Mouse (Mus musculus) thymus, postnatal 0 days (tissue): ENCODE data around the gene Apex1. TPM values are rescaled to one million over a fixed set of nuclear protein-coding genes. Genes with fewer than 3 reads are reported as not detected.
"Not testable (repeated sequence)": the region's sequence is repeated elsewhere in the genome, so short reads cannot be mapped to it uniquely, and the experiment has no call there.

Experiments used
- DNase-seq: peaks from one replicate; pipeline ENCODE4 v3.0.0-alpha.2; 2015; ENCODE audit warnings: low spot score
- polyA plus RNA-seq: library from polyadenylated mRNA; unstranded; fragments of >200 nt; fragmentation: Nextera tagmentation; extraction: Ambion mirVana; gene quantifications from 2 replicates; pipeline ENCODE4 v1.2.1, GENCODE M21; 2015

Apex1 gene
- polyA plus RNA-seq, result 165 and 184 TPM in 2 replicates

DNA sequence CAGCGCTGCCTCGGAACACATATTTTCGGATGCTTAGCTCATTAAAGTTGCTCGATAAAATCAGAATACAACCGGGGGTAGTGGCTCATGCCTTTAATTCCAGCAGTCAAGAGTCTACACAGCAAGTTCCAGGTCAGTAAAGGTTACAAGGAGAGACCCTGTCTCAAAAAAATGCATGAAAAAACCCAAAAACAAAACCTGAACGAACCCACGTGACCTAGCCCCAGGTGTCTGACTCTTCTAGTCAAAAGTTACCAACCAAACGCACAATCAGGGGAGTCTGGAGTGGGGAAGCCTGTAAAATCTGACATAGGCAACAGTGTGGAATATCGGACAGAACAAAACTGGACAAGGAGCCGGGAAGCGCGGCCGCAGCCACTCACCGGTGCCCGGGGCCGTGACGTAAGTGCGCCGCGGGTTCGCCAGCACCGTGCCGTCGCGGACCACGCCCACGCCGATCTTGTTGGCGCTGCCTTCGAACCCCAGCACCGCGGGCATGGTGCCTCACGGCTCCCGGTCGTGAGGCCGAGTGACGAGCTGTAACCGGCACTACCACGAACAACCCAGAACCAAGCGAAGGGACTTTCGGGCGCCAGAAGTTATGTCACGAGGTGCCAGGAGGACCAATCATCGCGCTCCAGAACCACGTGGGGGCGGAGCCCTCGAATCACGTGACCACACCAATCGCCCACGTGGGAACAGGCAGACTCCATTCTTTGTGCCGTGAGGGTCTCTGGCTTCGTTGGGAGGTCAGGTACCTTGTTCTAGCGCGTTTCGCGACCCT, at the start of gene Apex1, which contains the start of gene Osgep:
Gene Apex1, plus strand, starts transcription at position 688 of the 784 bp plus-strand sequence.
Gene Osgep, minus strand, starts transcription at position 613 of the 784 bp plus-strand sequence.
- DNase-seq, result peak; percentile 97

DNA sequence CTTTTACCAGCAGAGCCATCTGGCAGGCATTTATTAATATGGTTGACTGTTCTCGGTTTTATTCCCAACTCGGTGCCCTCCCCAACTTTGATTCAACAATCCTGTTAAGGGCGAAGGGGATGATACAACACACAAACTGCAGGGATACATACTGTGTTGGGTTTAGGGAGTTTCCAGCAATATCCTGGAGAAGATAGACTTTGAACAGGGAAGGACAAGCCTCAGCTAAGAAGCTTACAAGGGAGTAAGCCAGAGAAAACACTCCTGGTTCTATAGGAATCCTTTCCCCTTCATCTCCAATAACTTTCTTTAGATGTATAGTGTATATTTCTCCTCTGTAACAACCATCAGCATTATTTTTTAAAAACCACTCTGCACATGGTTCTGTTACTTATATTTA, 49.6 kb upstream of the Apex1 start:
- DNase-seq, result no peak

DNA sequence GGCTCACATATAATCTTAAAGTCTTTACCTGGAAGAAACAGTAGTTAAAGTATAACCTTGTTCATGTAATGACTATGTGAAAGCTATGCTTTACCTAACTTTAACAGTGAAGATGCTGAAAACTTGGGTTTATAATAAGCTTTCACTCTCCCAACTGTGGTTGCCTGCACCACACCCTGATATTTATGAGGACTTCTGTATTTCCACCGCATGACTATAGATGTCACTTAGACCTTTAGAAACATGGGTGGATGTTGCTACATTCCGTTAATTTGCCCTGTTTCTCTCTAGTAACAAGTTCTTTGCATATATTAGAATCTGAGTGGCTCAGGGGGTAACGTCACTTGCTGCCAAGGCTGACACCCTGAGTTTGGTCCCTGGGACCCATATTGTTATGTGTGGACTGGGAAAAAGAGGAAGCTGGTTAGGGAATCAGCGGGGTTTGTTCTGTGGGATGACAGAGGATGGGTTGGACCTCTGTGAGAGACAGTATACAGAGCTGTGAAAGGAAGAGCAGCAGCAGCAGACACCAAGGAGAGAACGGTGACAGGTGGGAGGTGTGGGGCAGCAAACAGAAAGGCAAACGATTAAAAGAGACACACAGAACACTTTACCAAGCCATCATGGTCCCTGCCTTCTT, 49.1 kb upstream of the Apex1 start:
- DNase-seq, result no peak

DNA sequence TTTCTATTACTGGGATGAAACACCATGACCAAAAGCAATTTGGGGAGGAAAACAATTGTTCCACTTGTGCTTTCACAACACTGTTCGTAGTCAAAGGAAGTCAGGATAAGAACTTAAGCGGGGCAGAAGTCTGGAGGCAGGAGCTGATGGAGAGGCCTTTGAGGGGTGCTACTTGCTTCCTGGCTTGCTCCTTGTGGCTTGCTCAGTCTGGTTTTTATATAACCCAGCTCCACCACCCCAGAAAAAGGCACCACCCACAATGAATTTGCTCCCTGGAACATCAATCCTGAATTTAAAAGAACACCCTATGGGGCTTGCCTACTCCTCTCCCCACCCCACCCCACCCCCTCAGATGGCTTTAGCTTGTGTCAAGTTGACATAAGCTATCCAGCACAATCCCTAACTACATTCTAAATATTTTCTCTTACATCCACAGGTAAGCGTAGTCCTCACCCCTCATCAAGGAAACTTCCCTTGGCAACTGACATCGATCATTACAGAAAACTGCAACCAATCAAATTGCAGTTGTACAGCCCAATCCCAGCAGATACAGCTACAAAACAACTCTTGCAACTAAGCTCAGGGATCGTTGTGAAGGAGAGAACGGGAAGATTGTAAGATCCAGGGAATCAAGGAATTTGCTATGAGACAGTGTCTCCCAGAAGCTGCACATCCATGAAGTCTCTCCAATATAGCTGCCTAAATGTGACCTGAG, 48.4 kb upstream of the Apex1 start:
- DNase-seq, result no peak

DNA sequence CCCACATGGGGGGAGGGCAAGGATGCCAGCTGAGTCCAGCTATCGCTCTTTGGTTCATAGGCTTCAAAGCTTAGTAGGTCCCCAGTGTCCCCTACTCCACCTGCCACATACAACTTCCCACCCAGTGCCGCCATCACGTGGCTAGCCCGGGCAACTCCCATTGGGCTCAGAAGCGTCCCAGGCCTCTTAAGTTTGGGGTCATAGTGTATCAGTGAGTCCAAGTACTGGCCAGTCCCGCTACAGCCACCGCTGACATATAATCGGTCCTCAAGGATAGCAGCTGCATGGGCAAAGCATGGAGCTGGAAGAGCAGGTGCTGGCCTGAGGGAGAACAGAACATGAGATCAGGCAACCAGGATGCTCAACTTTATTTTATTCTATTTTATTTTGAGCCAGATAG, 33.1 kb upstream of the Apex1 start:
- no peak for DNase-seq

DNA sequence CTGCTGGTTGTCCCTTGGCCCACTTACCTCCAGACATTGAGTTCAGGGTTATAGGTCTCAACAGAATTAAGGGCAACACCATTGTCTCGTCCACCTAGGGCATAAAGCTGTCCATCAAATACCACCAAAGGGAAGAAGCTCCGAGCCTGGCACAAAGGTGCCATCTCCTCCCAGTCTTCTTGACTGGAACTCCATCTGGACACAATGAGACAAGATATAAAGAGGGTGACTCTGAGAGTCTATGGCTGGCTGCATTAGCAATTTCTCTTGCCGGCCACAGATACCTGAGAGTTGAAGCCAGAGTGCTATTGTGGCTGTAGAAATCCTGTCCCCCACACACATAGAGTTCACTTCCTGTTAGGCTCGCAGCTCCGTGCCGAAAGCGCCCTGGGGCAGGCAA, 32.7 kb upstream of the Apex1 start:
- no peak for DNase-seq

DNA sequence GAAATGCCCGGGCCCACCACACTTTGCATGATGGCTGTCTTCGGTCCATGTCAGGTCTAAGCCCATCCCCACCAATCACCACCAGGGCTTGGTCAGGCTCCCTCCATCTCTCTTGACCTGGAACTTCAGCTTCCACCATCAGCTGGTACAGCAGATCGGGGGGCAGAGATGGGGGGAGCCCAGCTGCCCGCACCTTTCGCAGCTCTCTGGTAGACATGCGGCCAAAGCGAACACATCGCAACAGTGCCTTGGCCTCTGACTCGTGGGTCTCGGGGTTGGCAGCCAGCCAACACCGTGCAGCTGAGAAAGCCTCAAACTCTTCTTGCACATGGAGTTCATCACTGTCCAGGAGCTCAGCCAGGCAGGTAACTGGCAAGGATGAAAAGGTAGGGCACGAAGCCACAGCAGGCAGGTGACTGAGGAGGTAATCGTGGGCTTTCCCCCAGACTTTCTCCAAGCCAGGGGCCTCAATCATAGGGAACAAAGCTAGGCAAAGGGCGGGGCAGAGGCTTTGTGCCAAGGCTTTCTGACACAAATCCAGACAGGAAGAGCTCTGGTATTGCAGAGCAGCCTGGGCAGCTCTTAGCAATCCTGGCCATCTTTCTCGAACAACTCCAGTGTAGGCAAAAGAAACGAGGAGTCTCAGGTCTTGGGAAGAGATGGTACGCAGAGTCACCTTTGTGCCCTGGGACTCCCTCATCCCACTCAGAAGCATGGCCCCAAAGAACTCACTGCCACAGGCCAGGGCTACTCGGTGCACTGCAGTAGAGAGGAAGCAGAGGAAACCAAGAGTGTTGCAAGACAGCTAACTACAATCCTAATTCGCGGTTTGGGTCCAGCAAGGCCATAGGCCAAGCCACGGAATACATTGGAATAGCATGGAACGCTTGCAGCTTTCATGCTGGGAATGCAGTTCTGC, 32.0 kb upstream of the Apex1 start:
- no peak for DNase-seq

DNA sequence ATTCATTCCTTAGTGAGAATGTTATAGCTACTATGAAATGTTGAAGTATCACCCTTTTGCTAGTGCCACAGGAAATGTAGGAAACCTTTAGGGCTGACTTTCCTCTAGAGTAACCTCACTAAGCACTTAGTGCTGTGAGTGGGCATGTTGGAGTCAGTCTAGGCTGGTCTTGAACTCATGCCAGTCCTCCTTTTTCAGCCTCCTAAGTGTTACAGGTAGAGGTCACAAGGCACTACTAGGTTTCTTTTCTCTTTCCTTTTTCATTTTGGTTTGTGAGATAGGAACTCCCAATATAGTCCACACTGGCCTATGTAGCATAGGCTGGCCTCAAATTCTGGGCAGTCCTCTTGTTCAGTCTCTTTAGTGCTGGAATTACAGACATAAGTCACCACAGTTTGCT, 29.4 kb upstream of the Apex1 start:
- no peak for DNase-seq

DNA sequence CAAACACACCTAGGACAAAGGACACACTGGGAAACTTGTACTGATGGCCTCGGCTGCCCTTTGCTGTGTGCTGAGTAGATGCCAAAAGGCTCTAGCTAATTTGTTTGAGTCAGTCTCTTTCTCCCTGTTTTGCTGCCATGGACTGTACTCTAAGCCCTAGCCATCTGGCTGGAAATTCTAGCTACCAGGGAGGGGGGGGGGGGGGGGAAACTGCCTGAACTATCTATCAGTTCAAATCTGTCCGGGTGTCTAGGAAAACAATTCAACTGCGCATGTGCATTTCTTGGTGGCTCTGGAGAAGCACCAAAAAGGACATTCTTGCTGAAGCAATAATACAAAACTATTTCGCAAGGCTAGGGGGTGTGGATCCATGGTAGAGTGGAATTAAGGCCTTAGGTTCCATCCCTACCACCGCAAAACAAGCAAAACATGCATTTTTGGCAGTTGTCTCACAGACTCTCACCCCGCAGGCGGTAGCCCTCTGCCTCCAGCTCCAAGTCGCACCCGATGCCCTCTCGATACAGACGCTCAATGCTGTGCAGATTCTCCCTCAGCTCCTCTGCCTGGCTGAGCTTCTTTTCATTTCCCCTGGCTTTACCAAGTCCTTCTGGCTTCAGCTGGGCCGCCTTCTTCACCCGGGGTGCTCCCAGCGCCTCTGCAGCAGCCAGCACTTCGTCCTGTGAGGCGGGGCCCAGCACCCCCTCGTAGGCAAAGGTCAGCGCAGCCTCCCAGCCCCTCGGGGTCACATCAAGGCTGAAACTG, 28.6 kb upstream of the Apex1 start:
- DNase-seq, result no peak

DNA sequence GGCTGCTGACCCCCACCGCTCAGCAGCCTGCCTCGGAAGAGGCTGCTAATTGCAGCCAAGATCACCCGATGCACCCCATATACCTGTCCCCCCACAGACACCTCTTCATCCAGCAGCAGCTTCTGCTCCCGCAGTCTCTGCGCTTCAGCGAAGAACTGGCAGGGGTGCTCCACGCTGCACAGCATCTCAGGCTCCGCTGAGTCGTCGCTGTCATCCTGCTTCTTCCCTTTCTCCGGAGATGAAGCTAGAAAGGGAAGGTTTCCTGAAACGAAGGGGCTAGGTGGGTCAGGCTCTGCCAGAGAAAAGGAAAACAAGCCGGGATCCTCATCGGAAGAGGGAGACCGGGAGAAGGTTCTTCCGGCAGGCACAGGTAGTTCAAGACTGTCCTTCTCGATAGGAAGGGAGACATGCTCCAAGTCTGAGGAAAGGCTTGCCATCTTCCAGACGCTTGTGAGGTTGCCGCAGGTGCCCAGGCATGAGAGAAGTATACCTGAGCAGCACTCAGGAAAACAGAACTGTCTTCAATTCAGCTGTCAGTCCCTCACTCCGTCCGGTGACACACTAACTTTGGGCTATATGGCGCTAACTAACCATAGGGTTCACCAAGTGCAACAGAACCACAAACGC, 27.9 kb upstream of the Apex1 start:
- DNase-seq, result no peak

DNA sequence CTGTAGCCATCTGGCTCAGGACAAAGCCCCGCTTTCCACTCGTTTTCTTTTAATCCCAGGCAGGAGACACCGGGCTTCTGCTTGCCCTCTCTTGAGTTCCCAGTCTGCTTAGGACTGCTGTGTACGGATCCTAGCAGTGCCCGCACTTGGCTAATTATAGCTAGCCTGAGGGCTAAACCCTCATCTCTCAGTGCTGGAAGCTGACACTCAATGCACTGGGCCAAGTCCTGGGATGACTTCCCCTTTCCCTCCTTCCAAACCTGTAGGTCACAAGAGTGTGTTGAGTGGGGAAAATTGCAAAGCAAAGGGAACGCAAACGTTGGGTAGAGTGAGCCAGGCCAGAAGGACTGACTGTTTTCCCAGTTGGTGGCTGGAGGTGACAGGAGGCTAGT, 27.4 kb upstream of the Apex1 start, which contains the start of gene Klhl33:
Gene Klhl33, minus strand, starts transcription at position 134 of the 392 bp plus-strand sequence.
- DNase-seq, result no peak

DNA sequence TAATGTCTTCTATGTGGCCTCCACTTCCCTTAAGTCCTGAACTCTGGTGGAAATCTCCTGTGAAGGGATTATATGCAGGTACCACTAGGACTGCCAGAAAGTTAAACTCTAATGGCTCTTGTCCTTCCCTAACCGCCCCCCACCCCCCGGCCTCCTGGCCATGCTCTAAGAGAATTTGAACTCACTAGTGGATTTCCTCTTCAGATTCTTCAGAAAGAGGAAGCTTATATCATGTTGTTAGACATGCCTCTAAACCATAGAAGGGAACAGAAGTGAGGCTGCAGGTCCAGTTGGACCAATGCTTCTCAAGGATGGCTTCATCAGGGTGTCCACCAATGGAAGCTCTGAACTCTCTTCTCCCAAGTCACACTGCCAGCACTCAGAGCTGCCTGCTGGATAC, 26.8 kb upstream of the Apex1 start:
- DNase-seq, result not testable (repeated sequence)

DNA sequence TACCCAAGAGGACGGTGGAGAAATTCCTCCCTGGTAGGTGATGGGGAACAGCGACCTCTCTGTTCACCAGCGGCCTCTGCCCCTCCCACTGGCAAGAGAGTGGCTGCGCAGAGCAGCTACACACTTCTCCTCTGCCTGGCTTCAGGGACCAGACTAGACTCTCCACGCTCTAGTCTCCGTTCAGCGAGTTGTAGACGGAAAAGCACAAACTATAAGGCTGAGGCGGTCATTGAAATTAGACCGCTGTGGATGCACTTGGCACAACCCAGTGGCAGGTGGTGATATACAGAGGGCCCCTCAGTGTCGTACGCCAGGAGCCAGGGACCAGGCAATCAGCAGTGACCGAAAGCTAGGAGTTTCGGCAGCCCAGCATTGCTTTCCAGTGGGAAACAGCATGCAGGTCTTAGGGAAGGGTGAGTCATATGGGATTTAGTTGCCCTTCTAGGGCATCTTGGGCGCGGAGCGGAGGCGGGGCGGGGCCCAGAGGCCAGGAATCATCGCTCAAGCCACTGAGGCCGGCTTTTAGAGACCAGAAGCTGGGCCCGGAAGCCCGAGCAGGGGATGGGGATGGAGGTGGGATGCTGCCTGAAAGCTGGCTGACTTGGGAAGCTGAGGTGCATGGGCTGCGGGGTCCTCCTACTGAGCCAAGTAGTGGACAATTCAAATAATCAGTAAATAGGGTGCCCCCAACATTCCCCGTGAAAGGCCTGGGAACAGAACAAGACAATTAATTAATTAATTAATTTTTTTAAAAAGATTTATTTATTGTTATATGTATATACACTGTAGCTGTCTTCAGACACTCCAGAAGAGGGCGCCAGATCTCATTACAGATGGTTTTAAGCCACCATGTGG, 20.6 kb upstream of the Apex1 start:
- peak; percentile 23 for DNase-seq

DNA sequence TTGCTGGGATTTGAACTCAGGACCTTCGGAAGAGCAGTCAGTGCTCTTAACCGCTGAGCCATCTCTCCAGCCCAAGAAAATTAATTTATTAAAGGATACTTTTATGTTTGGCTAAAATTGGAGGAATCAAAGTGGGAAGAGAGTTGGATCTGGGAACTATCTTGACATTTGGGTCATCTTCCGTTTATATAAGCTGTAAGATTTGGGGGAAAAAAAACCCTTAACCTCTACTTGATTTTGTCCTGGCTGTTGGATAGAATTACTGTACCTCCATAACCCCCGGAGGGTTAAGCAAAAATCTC, 20.0 kb upstream of the Apex1 start:
- no peak for DNase-seq

DNA sequence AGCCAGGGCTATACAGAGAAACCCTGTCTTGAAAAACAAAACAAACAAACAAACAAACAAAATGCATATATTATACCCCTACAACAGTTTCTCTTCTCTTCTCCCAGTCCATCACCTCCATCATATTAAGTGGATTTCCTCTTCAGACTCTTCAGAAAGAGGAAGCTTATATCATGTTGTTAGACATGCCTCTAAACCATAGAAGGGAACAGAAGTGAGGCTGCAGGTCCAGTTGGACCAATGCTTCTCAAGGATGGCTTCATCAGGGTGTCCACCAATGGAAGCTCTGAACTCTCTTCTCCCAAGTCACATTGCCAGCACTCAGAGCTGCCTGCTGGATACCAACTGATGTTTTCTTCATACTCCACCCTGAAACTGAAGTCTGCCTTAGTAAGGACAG, 19.4 kb upstream of the Apex1 start:
- not testable (repeated sequence) for DNase-seq

DNA sequence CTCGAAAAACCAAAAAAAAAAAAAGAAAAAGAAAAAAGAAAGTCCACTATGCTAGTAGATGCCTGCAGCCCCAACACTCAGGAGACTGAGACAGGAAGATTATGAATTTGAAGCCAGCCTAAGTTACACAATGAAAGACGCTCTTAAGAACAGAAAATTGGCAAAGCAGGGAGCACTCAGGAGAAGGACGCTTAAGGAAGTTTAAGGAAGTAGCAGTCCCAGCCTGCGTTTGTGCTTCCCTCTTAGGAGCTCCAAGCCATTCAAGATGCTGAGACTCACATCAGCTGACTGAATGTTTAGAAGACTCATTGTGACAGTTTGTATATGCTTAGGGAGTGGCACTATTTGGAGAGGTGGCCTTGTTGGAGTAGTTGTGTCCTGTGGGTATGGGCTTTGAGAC, 16.6 kb upstream of the Apex1 start:
- DNase-seq, result no peak

DNA sequence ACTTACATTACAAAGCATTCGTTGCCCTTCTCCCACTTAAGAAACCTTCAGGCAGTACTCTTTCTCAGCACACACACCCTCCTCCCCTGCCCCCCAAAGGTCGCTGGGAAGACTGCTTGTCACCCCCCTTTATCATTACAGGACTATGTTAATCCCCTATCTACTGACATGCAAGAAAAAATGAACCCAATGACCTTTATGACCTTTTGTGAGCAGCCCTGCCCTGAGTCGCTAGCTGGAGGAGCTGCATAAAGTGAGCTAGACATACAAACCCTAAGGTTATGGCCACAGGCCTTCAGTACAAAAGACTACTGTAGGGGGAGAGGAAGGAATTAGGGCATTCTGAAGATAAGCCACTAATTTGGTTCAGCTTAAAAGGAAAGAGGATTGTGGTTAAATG, 13.4 kb upstream of the Apex1 start:
- no peak for DNase-seq

DNA sequence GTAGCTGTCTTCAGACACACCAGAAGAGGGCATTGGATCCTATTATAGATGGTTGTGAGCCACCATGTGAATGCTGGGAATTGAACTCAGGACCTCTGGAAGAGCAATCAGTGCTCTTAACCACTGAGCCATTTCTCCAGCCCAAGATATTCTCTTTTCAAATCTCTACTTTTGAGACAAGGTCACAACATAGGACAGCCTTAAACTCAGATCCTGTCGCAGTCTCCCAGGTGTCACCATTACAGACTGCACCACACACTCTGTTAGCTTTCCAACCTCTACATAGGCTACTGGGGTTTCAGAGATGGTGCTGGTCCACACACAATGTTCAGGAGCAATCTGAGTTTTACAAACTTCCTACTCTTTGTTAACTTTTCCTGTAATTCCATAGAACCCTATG, 1.3 kb upstream of the Apex1 start:
- DNase-seq, result not testable (repeated sequence)
